Mouse (Mus musculus): Measurements from ENCODE around the gene Borcs8.

Gene Borcs8

GRCm38 (mm10) chr8:70139026-70139857, at the start of gene Borcs8, which contains the start of the genes Rfxank and Mef2b:
Borcs8 (plus strand) TSS chr8:70139499.
Rfxank (minus strand) TSS chr8:70139154.
Mef2b (plus strand) TSS chr8:70139711.
- peak; percentile 100 for DNase-seq (ENCODE audit: low read depth, low spot score)

DNA sequence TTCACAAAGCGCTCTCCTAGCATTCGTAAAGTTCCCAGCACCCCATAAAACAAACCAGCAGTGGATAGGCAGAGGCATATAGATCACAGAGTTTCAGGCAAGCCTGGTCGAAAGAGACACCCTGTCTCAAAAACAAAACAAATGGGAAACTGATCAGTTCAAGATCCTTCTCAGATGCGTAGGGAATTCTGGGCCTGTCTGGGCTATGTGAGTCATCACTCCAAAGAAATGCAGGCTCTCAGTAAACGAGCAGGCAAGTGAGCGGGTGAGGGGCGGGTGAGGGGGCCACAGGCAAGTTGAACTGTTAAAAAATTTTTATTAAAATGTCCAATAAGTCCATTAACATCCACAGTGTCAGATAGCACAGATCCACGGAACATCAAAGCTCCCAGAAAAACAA, 46.5 kb upstream of the Borcs8 start:
- no peak for DNase-seq (ENCODE audit: low read depth, low spot score)

DNA sequence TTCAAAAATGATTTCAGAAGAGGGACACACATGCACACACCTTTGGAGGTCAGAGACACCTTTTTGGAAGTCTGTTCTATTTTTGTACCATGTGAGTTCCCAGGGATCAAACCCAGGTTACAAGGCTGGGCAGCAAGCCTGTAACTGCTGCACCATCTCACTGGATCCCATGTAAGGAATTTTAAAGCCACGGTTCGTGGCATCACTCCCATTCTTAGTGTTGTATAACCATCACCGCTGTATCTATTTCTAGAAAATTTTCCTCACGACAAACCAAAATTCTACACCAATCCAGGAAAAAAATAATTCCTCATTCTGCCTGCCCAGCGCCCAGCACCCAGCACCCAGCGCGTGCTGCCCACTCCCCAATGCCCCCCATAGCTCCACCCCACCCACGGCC, 40.0 kb upstream of the Borcs8 start:
- DNase-seq (ENCODE audit: low read depth, low spot score): no peak

DNA sequence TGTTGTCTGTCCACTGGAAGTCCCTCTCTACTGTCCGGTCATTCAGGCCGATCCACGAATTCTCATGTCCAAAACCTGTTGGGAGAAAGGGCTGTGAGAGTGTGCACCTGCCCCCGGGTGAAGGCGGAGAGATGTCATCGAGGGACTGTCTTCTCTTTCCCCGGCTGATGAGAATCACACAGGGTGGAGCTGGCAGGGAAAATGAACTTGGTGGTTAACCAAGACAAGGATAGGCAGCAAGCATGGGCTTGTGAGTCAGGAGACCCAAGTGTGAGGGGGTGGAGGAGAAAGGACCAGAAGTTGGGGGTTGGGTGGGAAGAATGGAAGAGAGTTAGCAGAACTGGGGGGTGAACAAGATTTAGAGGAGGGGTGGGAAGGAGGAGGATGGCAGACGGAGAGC, 39.1 kb upstream of the Borcs8 start:
- no peak for DNase-seq (ENCODE audit: low read depth, low spot score)

DNA sequence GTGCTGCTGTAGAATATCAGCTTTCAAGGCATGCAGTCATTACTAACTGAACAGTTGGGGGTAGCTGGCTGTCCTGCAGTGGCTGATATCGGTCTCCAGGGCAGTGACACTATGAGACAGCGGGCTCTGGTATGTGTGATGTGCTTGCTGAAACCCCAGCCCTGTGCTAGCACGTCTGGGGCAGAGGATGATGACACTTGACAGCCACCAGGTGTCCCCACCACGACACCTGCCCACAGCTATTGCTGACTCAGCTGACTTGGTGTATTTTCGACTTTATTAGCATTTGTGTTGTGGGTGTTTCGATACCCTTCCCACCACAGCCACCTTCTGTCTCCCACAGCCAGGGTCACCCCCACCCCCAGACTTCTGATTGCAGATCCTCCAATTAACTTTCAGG, 34.8 kb upstream of the Borcs8 start:
- DNase-seq (ENCODE audit: low read depth, low spot score): peak; percentile 36

- DNase-seq (ENCODE audit: low read depth, low spot score): no peak
Measured at GRCm38 (mm10) chr8:70104922-70105321, 34.4 kb upstream of the Borcs8 start.

- no peak for DNase-seq (ENCODE audit: low read depth, low spot score)
Measured at GRCm38 (mm10) chr8:70110451-70110850, 28.8 kb upstream of the Borcs8 start.

DNA sequence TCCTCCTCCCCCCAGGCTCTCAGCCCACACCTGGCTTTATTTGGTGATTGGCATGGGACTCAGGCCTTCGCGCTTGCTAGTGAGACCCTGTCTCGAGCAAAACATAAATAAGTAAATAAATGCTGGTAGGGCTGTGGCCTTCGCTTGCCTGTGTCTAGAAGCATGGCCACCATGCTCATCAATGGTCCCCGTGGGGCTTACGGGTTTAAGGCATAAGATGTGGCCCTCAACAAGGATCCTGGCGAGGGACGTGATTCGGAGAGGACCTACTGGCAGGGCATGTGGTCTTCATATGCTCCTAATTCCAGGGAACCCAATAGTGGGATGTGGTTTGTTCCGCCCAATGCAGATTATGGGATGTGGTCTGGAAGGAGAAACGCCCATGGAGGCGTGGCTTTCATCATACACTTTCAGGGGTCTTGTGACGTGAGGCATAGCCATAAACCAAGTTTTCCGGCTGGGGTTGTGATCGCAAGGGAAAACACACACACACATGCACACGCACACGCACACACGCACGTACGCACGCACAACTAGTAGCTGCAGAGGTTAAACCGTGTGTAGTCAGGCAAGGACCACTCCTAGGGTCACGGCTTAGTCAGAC, 28.0 kb upstream of the Borcs8 start:
- no peak for DNase-seq (ENCODE audit: low read depth, low spot score)

- peak; percentile 36 for DNase-seq (ENCODE audit: low read depth, low spot score)
Measured at GRCm38 (mm10) chr8:70112401-70113016, 26.8 kb upstream of the Borcs8 start.

DNA sequence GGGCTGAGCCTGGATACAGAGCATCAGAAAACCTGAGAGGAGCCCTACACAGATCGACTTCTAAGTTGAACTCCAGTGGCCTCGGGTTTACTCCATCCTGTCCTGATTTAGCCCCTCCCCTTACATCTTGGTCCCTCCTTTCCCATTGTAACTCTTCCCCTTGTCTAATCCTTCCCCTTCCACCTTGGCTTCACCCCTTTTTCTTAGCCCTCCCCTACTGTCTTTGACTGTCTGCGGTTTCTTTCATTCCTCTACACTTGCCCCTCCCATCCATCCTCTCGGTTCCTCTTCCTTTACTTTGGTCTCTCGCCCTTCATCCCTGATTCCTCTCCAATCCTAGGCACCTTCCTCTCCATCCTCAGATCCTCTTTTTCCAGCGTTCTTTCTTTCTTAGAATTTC, 24.8 kb upstream of the Borcs8 start:
- DNase-seq (ENCODE audit: low read depth, low spot score): no peak

DNA sequence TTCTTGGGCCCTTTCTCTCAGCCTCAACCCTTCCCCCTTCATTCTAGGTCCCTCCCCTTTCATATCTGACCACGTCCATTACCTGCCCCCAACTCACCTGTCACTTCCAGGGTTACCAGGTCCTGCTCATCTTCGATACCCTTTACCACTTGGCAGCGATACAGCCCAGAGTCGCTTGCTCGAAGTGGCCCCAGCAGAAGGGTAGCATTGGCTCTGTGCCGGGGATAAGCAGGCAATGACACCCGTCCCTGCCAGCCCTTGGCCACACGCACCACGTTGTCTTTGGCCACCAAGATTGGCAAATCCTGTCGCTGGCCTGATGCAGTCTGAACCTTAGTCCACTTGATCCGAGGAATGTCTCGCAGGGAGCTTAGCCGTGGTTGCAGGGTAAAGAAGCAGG, 24.4 kb upstream of the Borcs8 start:
- DNase-seq (ENCODE audit: low read depth, low spot score): no peak

DNA sequence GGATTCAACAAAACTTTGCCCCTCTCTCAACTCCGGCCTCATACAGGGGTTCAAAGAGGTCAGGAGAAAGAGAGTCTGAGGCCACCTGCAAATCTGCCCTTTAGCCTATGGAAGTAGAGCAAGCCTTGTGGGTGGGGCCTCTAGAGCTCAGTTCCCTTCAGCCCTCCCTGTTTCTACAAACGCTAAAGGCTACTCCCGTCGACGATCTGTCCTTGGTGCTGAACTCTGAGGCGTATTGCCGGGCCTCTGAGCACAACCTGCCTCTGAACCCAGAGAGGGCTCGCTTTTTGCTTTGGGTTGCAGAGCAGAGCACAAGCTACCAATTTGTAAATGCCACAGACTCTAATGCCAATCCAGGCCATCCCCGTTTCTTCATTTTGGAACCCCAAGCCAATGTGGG, 21.7 kb upstream of the Borcs8 start:
- peak; percentile 70 for DNase-seq (ENCODE audit: low read depth, low spot score)

- DNase-seq (ENCODE audit: low read depth, low spot score): peak; percentile 66
Measured at GRCm38 (mm10) chr8:70118726-70119700, 20.3 kb upstream of the Borcs8 start.

GRCm38 (mm10) chr8:70120667-70121066, 18.6 kb upstream of the Borcs8 start, which contains the start of gene Ncan:
Ncan (minus strand) TSS chr8:70120873.
- peak; percentile 93 for DNase-seq (ENCODE audit: low read depth, low spot score)

GRCm38 (mm10) chr8:70122863-70123262, 16.4 kb upstream of the Borcs8 start:
- no peak for DNase-seq (ENCODE audit: low read depth, low spot score)

GRCm38 (mm10) chr8:70124992-70125391, 14.3 kb upstream of the Borcs8 start:
- no peak for DNase-seq (ENCODE audit: low read depth, low spot score)

DNA sequence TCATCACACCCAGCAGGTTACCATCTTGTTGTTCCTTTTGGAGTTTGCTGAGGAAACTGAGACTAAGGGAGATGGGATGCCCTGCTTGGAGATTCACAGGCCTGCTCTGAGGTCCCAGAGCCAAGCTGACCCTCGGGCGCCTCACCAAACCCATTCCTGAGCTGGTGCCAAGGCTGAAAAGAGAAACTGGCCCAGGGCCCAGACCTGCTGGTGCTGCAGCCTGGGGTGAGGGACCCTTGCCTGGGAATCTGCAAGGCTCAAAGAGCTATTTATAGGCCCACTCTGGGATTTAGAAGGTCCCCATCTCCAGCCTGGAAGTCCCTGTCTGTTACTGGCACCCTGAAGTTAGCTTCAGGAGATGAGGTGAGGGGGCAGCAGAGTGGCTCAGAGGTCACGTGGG, 10.9 kb upstream of the Borcs8 start:
- no peak for DNase-seq (ENCODE audit: low read depth, low spot score)

GRCm38 (mm10) chr8:70129309-70129952, 9.9 kb upstream of the Borcs8 start:
- no peak for DNase-seq (ENCODE audit: low read depth, low spot score)

- DNase-seq (ENCODE audit: low read depth, low spot score): no peak
Measured at GRCm38 (mm10) chr8:70130066-70130465, 9.2 kb upstream of the Borcs8 start.

GRCm38 (mm10) chr8:70131166-70131883, 8.0 kb upstream of the Borcs8 start, which contains the start of gene Nr2c2ap:
Nr2c2ap (plus strand) TSS chr8:70131333.
- DNase-seq (ENCODE audit: low read depth, low spot score): peak; percentile 94
